8 mouse cellular contexts compared by ENCODE assay signal in genomic region chr8:53638495-53639171, GRCm38 (mm10). TPM values are rescaled to one million over a fixed set of nuclear protein-coding genes. Genes with fewer than 3 reads are reported as not detected.
A peak's percentile ranks its signal among the peaks of the same experiment; 100 is the strongest.
DNase-seq lines count a peak whose midpoint lies in the region; ATAC-seq and TF ChIP-seq lines count a peak whose summit lies in the region.

Gene Neil3, minus strand, starts transcription at chr8:53639065.

- WGBS in bone marrow, adult 2 months, result under 1% methylated on average over 26 of the region's 26 CpGs
- under 1% methylated on average over 26 of the region's 26 CpGs for WGBS in heart, embryonic 13.5 days
- WGBS in kidney, postnatal 0 days, result 1% methylated on average over 26 of the region's 26 CpGs
- WGBS in lung, embryonic 14.5 days, result under 1% methylated on average over 26 of the region's 26 CpGs

- no peaks in the 10 kb centered on the region for H3K9me3 ChIP-seq in heart, embryonic 13.5 days
- no peaks in the 10 kb centered on the region for H3K9me3 ChIP-seq in kidney, postnatal 0 days (replicated peaks; ENCODE audit: low read length)
- H3K9me3 ChIP-seq in lung, embryonic 14.5 days (ENCODE audit: low read depth, low read length), result no peaks in the 10 kb centered on the region

- peak; percentile 86 for DNase-seq in kidney, postnatal 0 days (ENCODE audit: low spot score)
- peak; percentile 96 for DNase-seq in lung, embryonic 14.5 days
- DNase-seq in thymus, postnatal 0 days (ENCODE audit: low spot score), result peak; percentile 67

- H3K4me2 ChIP-seq in heart, embryonic 13.5 days, result peak within 1 kb of the TSS; percentile 91
- peak within 1 kb of the TSS; percentile 71 for H3K4me2 ChIP-seq in kidney, postnatal 0 days (ENCODE audit: low read length)
- peak within 1 kb of the TSS; percentile 76 for H3K4me2 ChIP-seq in lung, embryonic 14.5 days

- peak; percentile 76 for ATAC-seq in CD4-positive, CD25-positive, alpha-beta regulatory T cell, adult 4 months
- ATAC-seq in erythroblast, adult 5-6 weeks (replicated peaks; ENCODE audit: low FRiP score, poor library complexity, severe bottlenecking), result peak; percentile 90
- ATAC-seq in heart, embryonic 13.5 days (ENCODE audit: extremely low read depth, insufficient number of reproducible peaks, low FRiP score, low TSS enrichment), result peak; percentile 98
- ATAC-seq in kidney, postnatal 0 days (replicated peaks; ENCODE audit: low FRiP score, low read depth), result peak; percentile 99
- ATAC-seq in lung, embryonic 14.5 days (ENCODE audit: insufficient read depth), result peak; percentile 100
- ATAC-seq in neutrophil, adult 5-6 weeks (ENCODE audit: extremely low read depth, insufficient number of reproducible peaks, low FRiP score, poor library complexity, severe bottlenecking), result peak; percentile 96

- TF ChIP-seq CTCF in bone marrow, adult 2 months (IDR thresholded peaks at IDR 0.05; ENCODE audit: control insufficient read depth, insufficient read depth, low read length), result no peak
- TF ChIP-seq CTCF in kidney, postnatal 0 days (IDR thresholded peaks at IDR 0.05; ENCODE audit: low read depth), result no peak
- no peak for TF ChIP-seq CTCF in lung, embryonic 14.5 days (IDR thresholded peaks at IDR 0.05; ENCODE audit: low read depth)

- H3K4me1 ChIP-seq in bone marrow, adult 2 months (ENCODE audit: control insufficient read depth, insufficient read depth, low read length), result no peaks in the 10 kb centered on the region; the same call in 1 of the 2 replicates
- H3K4me1 ChIP-seq in heart, embryonic 13.5 days, result peaks cover 20% of the 10 kb centered on the region
- H3K4me1 ChIP-seq in kidney, postnatal 0 days (replicated peaks; ENCODE audit: insufficient read depth, low read length), result no peaks in the 10 kb centered on the region
- H3K4me1 ChIP-seq in lung, embryonic 14.5 days (ENCODE audit: insufficient read depth), result peaks cover 4% of the 10 kb centered on the region

- H3K27ac ChIP-seq in bone marrow, adult 2 months (ENCODE audit: control insufficient read depth, insufficient read depth, low read depth, low read length, poor library complexity), result peak within 1 kb of the TSS; percentile 79
- H3K27ac ChIP-seq in heart, embryonic 13.5 days (replicated peaks), result peak within 1 kb of the TSS; percentile 67
- no peak within 1 kb of the TSS for H3K27ac ChIP-seq in kidney, postnatal 0 days
- H3K27ac ChIP-seq in lung, embryonic 14.5 days (ENCODE audit: low read depth), result no peak within 1 kb of the TSS

- H3K27me3 ChIP-seq in heart, embryonic 13.5 days (replicated peaks), result no peaks in the 10 kb centered on the region
- H3K27me3 ChIP-seq in kidney, postnatal 0 days (ENCODE audit: insufficient read depth, low read length), result no peaks in the 10 kb centered on the region
- no peaks in the 10 kb centered on the region for H3K27me3 ChIP-seq in lung, embryonic 14.5 days (ENCODE audit: insufficient read depth, low read length)

- TF ChIP-seq POLR2A in bone marrow, adult 2 months (IDR thresholded peaks at IDR 0.05; ENCODE audit: borderline replicate concordance, control insufficient read depth, low read depth, low read length), result peak; percentile 55; the same call in 1 of the 2 replicates

- peak within 1 kb of the TSS; percentile 86 for H3K9ac ChIP-seq in heart, embryonic 13.5 days
- H3K9ac ChIP-seq in kidney, postnatal 0 days (ENCODE audit: low read depth, low read length), result peak within 1 kb of the TSS; percentile 40
- H3K9ac ChIP-seq in lung, embryonic 14.5 days, result peak within 1 kb of the TSS; percentile 66

- no peaks in the 10 kb centered on the region for H3K36me3 ChIP-seq in heart, embryonic 13.5 days
- H3K36me3 ChIP-seq in kidney, postnatal 0 days (ENCODE audit: insufficient read depth, low read length), result no peaks in the 10 kb centered on the region
- no peaks in the 10 kb centered on the region for H3K36me3 ChIP-seq in lung, embryonic 14.5 days (ENCODE audit: insufficient read depth)

- peak within 1 kb of the TSS; percentile 87 for H3K4me3 ChIP-seq in bone marrow, adult 2 months (replicated peaks; ENCODE audit: control insufficient read depth, low read depth, low read length)
- peak within 1 kb of the TSS; percentile 77 for H3K4me3 ChIP-seq in heart, embryonic 13.5 days
- H3K4me3 ChIP-seq in kidney, postnatal 0 days (replicated peaks; ENCODE audit: low read depth, low read length), result peak within 1 kb of the TSS; percentile 46
- peak within 1 kb of the TSS; percentile 65 for H3K4me3 ChIP-seq in lung, embryonic 14.5 days (ENCODE audit: low read depth, low read length)

RNA-seq across cellular contexts. Expression of gene Neil3, which starts in this region (rescaled TPM):
- polyA plus RNA-seq in CD4-positive, CD25-positive, alpha-beta regulatory T cell, adult 4 months (2017; shearing (Covaris generic)), result 1 to 10 TPM; 1.9 to 4.9 TPM
- 61.0 and 68.7 TPM in 2 replicates for polyA plus RNA-seq in bone marrow, adult 2 months (2011; ENCODE audit: insufficient read depth, insufficient read length, low replicate concordance, missing spikeins)
- total RNA-seq in erythroblast, adult 5-6 weeks (2015; ENCODE audit: low replicate concordance), result 37.4 and 45.7 TPM in 2 replicates
- 58.7 and 83.0 TPM in 2 replicates for total RNA-seq in erythroblast, adult 5-6 weeks (2017; ENCODE audit: low replicate concordance)
- polyA plus RNA-seq in heart, embryonic 13.5 days (2015; fragmentation: Nextera tagmentation; extraction: Ambion mirVana), result 19.2 and 20.0 TPM in 2 replicates
- polyA plus RNA-seq in kidney, postnatal 0 days (2015; fragmentation: Nextera tagmentation; extraction: Ambion mirVana), result 14.7 and 17.0 TPM in 2 replicates
- polyA plus RNA-seq in lung, embryonic 14.5 days (2014; fragmentation: Nextera tagmentation; extraction: Ambion mirVana), result 34.7 and 37.0 TPM in 2 replicates
- total RNA-seq in neutrophil, adult 5-6 weeks (2017), result 1.6 and 3.3 TPM in 2 replicates
- 32.8 and 47.3 TPM in 2 replicates for polyA plus RNA-seq in thymus, postnatal 0 days (2015; fragmentation: Nextera tagmentation; extraction: Ambion mirVana)

Comparison
In these comparisons a context has a peak if more than half of its experiments do, and no peak if none do; other contexts are left out.
1. H3K27ac ChIP-seq: peak in bone marrow, adult 2 months (single experiment) and heart, embryonic 13.5 days (single experiment); none in kidney, postnatal 0 days (single experiment) and lung, embryonic 14.5 days (single experiment).
2. Peak in every context shown above with its lines, with median percentiles within 50 percentile points of each other: ATAC-seq, H3K4me3 ChIP-seq, H3K4me2 ChIP-seq, H3K9ac ChIP-seq and DNase-seq.